Mouse (Mus musculus): ENCODE results near the gene Ctso. TPM values are rescaled to one million over a fixed set of nuclear protein-coding genes. Genes with fewer than 3 reads are reported as not detected.

Gene Ctso
- polyA plus RNA-seq, 1 experiment from 2014 or later = 11.7 TPM

DNA sequence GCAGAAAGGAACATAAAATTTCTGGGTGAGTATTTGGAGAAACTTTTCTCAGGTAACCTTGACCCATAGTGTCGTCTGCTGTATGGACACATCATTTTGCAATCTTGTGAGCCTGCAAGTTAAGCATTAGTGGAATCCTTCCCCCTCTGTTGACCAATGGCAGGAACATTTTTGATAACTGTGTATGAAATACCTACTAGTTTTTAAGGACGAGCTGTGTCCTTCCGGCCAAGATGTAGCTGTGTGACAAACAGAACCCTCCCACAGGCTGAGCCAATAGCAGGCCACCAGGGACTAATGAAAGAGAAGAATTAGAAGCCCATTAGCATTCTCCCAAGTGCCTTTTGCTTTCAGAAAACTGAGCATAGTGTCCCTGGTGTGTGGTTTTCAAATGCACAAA lies 58.1 kb downstream of the Ctso start:
- H3K9ac ChIP-seq (ENCODE audit: low read depth, low read length) = no peak overlapping the region
- H3K9me3 ChIP-seq (ENCODE audit: control insufficient read depth, low read length) = no peaks in the 10 kb centered on the region
- H3K36me3 ChIP-seq (ENCODE audit: control insufficient read depth, insufficient read depth, low read length) = no peaks in the 10 kb centered on the region
- ATAC-seq (ENCODE audit: low FRiP score, low TSS enrichment) = no peak
- H3K4me3 ChIP-seq (ENCODE audit: low read length) = no peak overlapping the region
- H3K4me2 ChIP-seq (replicated peaks; ENCODE audit: low read depth, low read length) = no peak overlapping the region
- no peaks in the 10 kb centered on the region for H3K4me1 ChIP-seq (ENCODE audit: control insufficient read depth, insufficient read depth, low read length)
- no peaks in the 10 kb centered on the region for H3K27me3 ChIP-seq (ENCODE audit: control insufficient read depth, insufficient read depth, low read length)
- 67% methylated on average over 3 of the region's 3 CpGs for WGBS
- H3K27ac ChIP-seq (ENCODE audit: low read depth, low read length) = no peak overlapping the region

DNA sequence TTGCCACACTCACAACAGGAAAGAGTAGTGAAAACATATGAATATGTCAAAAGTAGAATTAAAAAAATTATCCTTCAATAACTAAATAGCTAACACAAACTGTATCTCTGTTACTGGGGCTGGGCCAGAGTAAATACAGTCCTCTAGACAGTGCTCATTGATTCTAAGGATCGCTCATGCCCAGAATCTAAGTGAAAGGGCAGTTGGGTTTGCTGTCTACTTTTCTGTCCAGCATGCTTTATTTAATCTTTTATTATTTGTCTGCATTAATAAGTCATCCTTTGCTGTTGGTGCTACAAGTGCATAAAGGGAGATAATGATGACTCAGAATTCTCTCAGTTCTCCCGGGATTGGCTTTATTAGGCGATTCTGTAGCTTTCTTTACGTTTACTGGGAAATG lies 63.0 kb downstream of the Ctso start:
- no peak overlapping the region for H3K9ac ChIP-seq (ENCODE audit: low read depth, low read length)
- H3K4me1 ChIP-seq (ENCODE audit: control insufficient read depth, insufficient read depth, low read length) = no peaks in the 10 kb centered on the region
- no peaks in the 10 kb centered on the region for H3K9me3 ChIP-seq (ENCODE audit: control insufficient read depth, low read length)
- no peak overlapping the region for H3K4me2 ChIP-seq (replicated peaks; ENCODE audit: low read depth, low read length)
- H3K4me3 ChIP-seq (ENCODE audit: low read length) = no peak overlapping the region
- no peaks in the 10 kb centered on the region for H3K36me3 ChIP-seq (ENCODE audit: control insufficient read depth, insufficient read depth, low read length)
- no peaks in the 10 kb centered on the region for H3K27me3 ChIP-seq (ENCODE audit: control insufficient read depth, insufficient read depth, low read length)
- no peak overlapping the region for H3K27ac ChIP-seq (ENCODE audit: low read depth, low read length)
- whole genome bisulfite sequencing = 38% methylated on average over 4 of the region's 4 CpGs
- no peak for ATAC-seq (ENCODE audit: low FRiP score, low TSS enrichment)

DNA sequence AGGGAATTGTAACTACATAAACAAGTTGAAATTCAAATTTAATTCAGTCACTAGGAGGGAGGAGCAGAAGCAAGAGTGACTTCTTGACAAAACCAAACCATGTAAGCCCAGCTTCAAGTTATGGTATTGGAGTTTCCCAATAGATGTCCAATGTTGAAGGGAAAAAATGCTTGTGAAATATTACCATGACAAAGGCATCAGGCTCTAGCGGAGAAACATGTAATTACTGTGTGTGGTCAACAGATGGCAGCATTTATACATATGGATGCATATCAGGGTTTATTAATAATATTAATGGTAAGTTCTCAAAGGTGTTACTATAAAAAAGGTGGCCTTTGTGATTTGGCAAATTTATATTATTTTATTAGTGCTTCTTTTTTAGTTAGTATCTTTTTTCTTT lies 63.6 kb downstream of the Ctso start:
- H3K4me1 ChIP-seq (ENCODE audit: control insufficient read depth, insufficient read depth, low read length) = no peaks in the 10 kb centered on the region
- no peaks in the 10 kb centered on the region for H3K27me3 ChIP-seq (ENCODE audit: control insufficient read depth, insufficient read depth, low read length)
- no peaks in the 10 kb centered on the region for H3K36me3 ChIP-seq (ENCODE audit: control insufficient read depth, insufficient read depth, low read length)
- H3K9ac ChIP-seq (ENCODE audit: low read depth, low read length) = no peak overlapping the region
- ATAC-seq (ENCODE audit: low FRiP score, low TSS enrichment) = no peak
- H3K27ac ChIP-seq (ENCODE audit: low read depth, low read length) = no peak overlapping the region
- no peak overlapping the region for H3K4me2 ChIP-seq (replicated peaks; ENCODE audit: low read depth, low read length)
- no peak overlapping the region for H3K4me3 ChIP-seq (ENCODE audit: low read length)
- no peaks in the 10 kb centered on the region for H3K9me3 ChIP-seq (ENCODE audit: control insufficient read depth, low read length)
- 2% methylated on average over 1 of the region's 1 CpGs for WGBS

Other genes with a start within 250 kb of the Ctso start
- 0.08 and 0.23 TPM in 2 replicates for gene Tdo2, start 43.6 kb downstream of the Ctso start, polyA plus RNA-seq (2014; fragmentation: Nextera tagmentation; extraction: Ambion mirVana)
- gene Asic5, start 49.7 kb downstream of the Ctso start, polyA plus RNA-seq (2014; fragmentation: Nextera tagmentation; extraction: Ambion mirVana) = not detected in 2 replicates
- 19.4 and 35.4 TPM in 2 replicates for gene Gucy1b1, start 142.1 kb downstream of the Ctso start, polyA plus RNA-seq (2014; fragmentation: Nextera tagmentation; extraction: Ambion mirVana)
- 41.2 and 61.0 TPM in 2 replicates for gene Gucy1a1, start 213.2 kb downstream of the Ctso start, polyA plus RNA-seq (2014; fragmentation: Nextera tagmentation; extraction: Ambion mirVana)